Mouse (Mus musculus): ENCODE results near the gene Ccdc18. TPM values are rescaled to one million over a fixed set of nuclear protein-coding genes. Genes with fewer than 3 reads are reported as not detected.

Ccdc18 gene
- 0.87 TPM for polyA plus RNA-seq (2017; shearing (Covaris generic))

DNA sequence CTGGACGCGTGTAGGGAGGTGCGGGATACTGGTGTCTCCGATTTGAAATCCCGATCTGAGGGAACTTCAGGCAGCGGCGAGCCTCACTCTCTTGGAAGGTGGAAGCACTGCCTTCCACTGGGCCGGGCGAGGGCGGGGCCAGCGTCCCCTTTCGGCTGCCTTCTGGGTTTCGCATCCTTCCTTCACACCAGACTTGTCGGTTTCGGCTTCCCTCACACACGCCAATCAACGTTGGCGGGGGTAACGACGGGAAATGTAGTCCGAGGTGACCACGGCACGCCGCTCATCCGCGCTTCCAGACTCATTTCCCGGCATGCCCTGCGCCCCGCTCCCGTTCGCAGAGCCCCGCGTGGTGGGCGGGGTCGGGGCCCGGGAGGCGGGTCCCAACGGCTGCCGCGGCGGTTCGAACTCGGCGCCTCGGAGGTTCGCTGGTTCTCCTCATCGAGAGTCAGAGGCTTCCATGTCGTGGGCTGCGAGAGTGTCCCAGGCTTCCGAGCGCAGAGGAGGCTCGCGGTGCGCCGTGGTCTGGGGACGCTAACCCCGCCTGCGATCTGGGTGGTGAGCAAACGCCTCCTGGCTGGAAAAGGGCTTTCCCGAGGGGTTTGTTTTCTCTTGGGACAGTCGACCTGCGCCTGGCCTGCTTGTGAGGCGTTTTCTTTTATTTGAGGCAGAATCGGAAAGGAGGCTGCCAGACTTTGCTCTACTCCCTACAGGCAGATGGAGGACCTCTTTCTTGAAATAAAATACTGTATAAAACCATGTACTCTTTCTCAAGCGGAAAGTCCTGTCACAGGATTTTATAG is at the start of gene Ccdc18, which contains the start of gene Tmed5:
TSS of gene Ccdc18 (plus strand) at position 435 of the 803 bp plus-strand sequence.
TSS of gene Tmed5 (minus strand) at position 180 of the 803 bp plus-strand sequence.

DNA sequence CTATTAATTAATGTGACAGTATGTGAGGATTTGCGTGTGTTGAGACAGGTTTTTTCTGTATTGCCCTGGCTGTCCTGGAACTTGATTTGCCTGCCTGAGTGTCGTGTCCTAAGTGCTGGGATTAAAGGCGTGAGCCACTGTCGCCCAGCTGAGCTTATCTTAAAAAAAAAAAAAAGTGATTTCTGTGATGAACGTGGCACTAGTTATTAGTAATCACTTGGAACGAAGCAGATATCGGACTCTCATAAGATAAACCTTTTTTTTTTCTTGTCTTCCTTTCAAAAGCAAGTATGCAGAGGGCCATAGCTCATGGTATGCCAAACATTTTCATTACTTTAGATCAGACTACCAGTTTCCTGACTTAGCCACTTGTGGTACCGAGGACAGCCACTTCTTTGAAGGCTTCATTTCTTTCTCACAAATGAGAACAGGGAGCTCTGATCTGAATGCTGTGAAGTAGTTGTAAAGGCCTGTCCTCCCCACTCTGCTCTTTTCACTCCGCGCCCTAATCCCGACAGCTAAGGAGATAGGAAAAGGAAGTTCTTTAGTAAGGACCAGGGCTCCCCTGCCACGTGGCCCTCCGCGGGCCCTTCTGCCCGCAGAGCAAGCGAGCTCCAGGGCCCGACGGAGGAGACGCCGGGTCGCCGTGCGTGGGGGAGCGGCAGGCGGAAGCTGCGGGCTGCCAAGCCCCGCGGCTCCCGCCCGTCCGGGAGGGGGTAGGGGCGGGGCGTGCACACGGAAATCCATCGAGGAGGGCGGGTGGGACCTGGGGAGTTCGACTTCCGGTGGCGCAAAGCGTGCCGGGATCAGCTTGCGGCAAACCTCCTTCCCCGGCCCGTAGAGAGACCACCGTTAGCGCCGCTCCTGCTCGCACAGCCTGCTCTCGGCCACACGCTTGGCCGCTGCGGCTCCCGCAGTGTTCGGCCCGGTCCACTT is 135.7 kb downstream of the Ccdc18 start, which contains the start of gene Dr1:
TSS of gene Dr1 (plus strand) at position 771 of the 936 bp plus-strand sequence.

Other genes starting within 250 kb of the Ccdc18 start
- gene Rpl5, start 232.4 kb upstream of the Ccdc18 start, polyA plus RNA-seq (2017; shearing (Covaris generic)): 29.8 TPM
- 78.2 TPM for gene Fam69a, start 145.8 kb upstream of the Ccdc18 start, polyA plus RNA-seq (2017; shearing (Covaris generic))
- gene Mtf2, start 67.2 kb upstream of the Ccdc18 start, polyA plus RNA-seq (2017; shearing (Covaris generic)): 88.2 TPM
- 80.4 TPM for gene Tmed5, start 255 bp upstream of the Ccdc18 start, polyA plus RNA-seq (2017; shearing (Covaris generic))
- gene Dr1, start 136.0 kb downstream of the Ccdc18 start, polyA plus RNA-seq (2017; shearing (Covaris generic)): 75.2 TPM
- gene Pigg, start 179.7 kb downstream of the Ccdc18 start, polyA plus RNA-seq (2017; shearing (Covaris generic)): 4.1 TPM
- gene Gm42517, start 235.0 kb downstream of the Ccdc18 start, polyA plus RNA-seq (2017; shearing (Covaris generic)): not detected

Data from CD4-positive, CD25-positive, alpha-beta regulatory T cell (primary cell).